21 mouse cellular contexts compared by ENCODE assay signal in the genomic region with DNA sequence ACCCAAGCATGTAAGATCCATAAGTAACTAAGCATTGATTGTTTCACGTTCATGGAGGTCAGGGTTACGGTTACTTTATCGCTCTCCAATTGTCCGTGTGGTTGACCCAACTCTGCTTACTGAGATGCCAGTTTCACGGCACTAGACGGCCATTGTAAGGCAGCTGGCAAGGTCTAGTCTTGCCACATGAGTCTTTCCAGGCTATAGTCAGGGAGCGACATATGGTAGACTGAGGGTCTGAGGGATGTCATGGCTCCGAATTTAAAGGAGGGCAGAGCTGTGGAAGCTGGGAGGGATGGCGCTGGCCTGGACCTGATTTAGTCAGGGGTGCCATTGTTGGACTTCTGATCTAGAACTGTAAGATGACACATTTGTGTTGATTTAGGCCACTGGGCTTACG.
"Had no signal": no experiment of that assay in that cellular context is flagged by ENCODE, and none has a peak within 500 bp of the region (broad histone marks: within the 10 kb centered on the region; RNA-seq: fewer than 3 reads in every experiment).

No protein-coding gene starts in this region.

- H3K27me3 ChIP-seq: limb, embryonic 12.5 days; limb, embryonic 13.5 days; limb, embryonic 15.5 days; liver, embryonic 12.5 days; liver, embryonic 13.5 days; liver, embryonic 15.5 days; lung, embryonic 15.5 days; megakaryocyte, embryonic 14.5 days; midbrain, embryonic 12.5 days; midbrain, embryonic 15.5 days; neural tube, embryonic 12.5 days had no signal

- H3K4me3 ChIP-seq: limb, embryonic 10.5 days; limb, embryonic 12.5 days; limb, embryonic 13.5 days; limb, embryonic 15.5 days; liver, embryonic 12.5 days; liver, embryonic 13.5 days; liver, embryonic 15.5 days; lung, embryonic 15.5 days; megakaryocyte, embryonic 14.5 days; midbrain, embryonic 10.5 days; midbrain, embryonic 12.5 days; midbrain, embryonic 15.5 days; myocyte; neural tube, embryonic 12.5 days had no signal

- H3K4me1 ChIP-seq: limb, embryonic 12.5 days; limb, embryonic 13.5 days; limb, embryonic 15.5 days; liver, embryonic 12.5 days; liver, embryonic 13.5 days; liver, embryonic 15.5 days; megakaryocyte, embryonic 14.5 days; midbrain, embryonic 15.5 days; neural tube, embryonic 12.5 days had no signal

- H3K4me2 ChIP-seq: limb, embryonic 12.5 days; limb, embryonic 13.5 days; limb, embryonic 15.5 days; liver, embryonic 11.5 days; liver, embryonic 12.5 days; liver, embryonic 13.5 days; liver, embryonic 15.5 days; lung, embryonic 14.5 days; lung, embryonic 15.5 days; midbrain, embryonic 12.5 days; midbrain, embryonic 15.5 days; neural tube, embryonic 12.5 days had no signal

- H3K9me3 ChIP-seq: limb, embryonic 10.5 days; limb, embryonic 13.5 days; limb, embryonic 15.5 days; liver, embryonic 12.5 days; liver, embryonic 13.5 days; liver, embryonic 15.5 days; lung, embryonic 15.5 days; midbrain, embryonic 10.5 days; midbrain, embryonic 15.5 days; neural tube, embryonic 12.5 days had no signal

- H3K27ac ChIP-seq: limb, embryonic 10.5 days; limb, embryonic 12.5 days; limb, embryonic 13.5 days; limb, embryonic 15.5 days; liver, embryonic 12.5 days; liver, embryonic 13.5 days; liver, embryonic 14.5 days; liver, embryonic 15.5 days; lung, embryonic 15.5 days; macrophage; midbrain, embryonic 12.5 days; midbrain, embryonic 15.5 days; neural tube, embryonic 12.5 days had no signal

- ATAC-seq: liver, embryonic 12.5 days; liver, postnatal 0 days; lung, postnatal 0 days; midbrain, embryonic 15.5 days; midbrain, embryonic 16.5 days had no signal

- H3K9ac ChIP-seq: limb, embryonic 12.5 days; limb, embryonic 13.5 days; limb, embryonic 15.5 days; liver, embryonic 12.5 days; liver, embryonic 13.5 days; liver, embryonic 14.5 days; liver, embryonic 15.5 days; liver, postnatal 0 days; lung, embryonic 14.5 days; lung, embryonic 15.5 days; midbrain, embryonic 12.5 days; midbrain, embryonic 15.5 days; neural tube, embryonic 12.5 days had no signal

- DNase-seq: liver, embryonic 13.5 days had no signal

- H3K36me3 ChIP-seq: limb, embryonic 10.5 days; limb, embryonic 12.5 days; limb, embryonic 13.5 days; limb, embryonic 15.5 days; liver, embryonic 12.5 days; liver, embryonic 13.5 days; liver, embryonic 15.5 days; lung, embryonic 15.5 days; midbrain, embryonic 10.5 days; midbrain, embryonic 12.5 days; midbrain, embryonic 15.5 days; neural tube, embryonic 12.5 days had no signal
